Mouse (Mus musculus) embryonic facial prominence, embryonic 12.5 days (tissue): ENCODE results near the gene Cbx6. TPM values are rescaled to one million over a fixed set of nuclear protein-coding genes. Genes with fewer than 3 reads are reported as not detected.

Source experiments
- ATAC-seq: fragments of 200-750 bp; cut with Nextera tagmentation; 2 replicates; pipeline ENCODE4 v1.8.0; 2017; ENCODE audit not compliant: insufficient number of reproducible peaks, insufficient read depth, low FRiP score, low TSS enrichment
- H3K27ac ChIP-seq: fragments of 300-500 bp; sonication (generic); 2 replicates; pipeline ENCODE4 v1.5.1; 2016; ENCODE audit warnings: mild to moderate bottlenecking
- H3K27me3 ChIP-seq: fragments of 300-500 bp; sonication (generic); 2 replicates; pipeline ENCODE4 v1.6.1; 2016; ENCODE audit warnings: mild to moderate bottlenecking, moderate library complexity
- H3K36me3 ChIP-seq: fragments of 300-500 bp; sonication (generic); 2 replicates; pipeline ENCODE4 v1.6.1; 2016; ENCODE audit warnings: mild to moderate bottlenecking
- H3K4me1 ChIP-seq: fragments of 300-500 bp; sonication (generic); 2 replicates; pipeline ENCODE4 v1.6.1; 2016
- H3K4me2 ChIP-seq: fragments of 300-500 bp; sonication (generic); replicated peaks from 2 replicates; pipeline ENCODE4 v1.6.1; 2016; ENCODE audit warnings: mild to moderate bottlenecking, moderate library complexity
- H3K4me3 ChIP-seq: fragments of 300-500 bp; sonication (generic); 2 replicates; pipeline ENCODE4 v1.5.1; 2016; ENCODE audit warnings: mild to moderate bottlenecking
- H3K9ac ChIP-seq: fragments of 300-500 bp; sonication (generic); 2 replicates; pipeline ENCODE4 v1.6.1; 2016; ENCODE audit warnings: mild to moderate bottlenecking, moderate library complexity
- H3K9me3 ChIP-seq: fragments of 300-500 bp; sonication (generic); 2 replicates; pipeline ENCODE4 v1.6.1; 2016; ENCODE audit warnings: mild to moderate bottlenecking, moderate library complexity
- WGBS: fragments of 180-500 bp; shearing (Covaris S2); methylation state at CpG from one replicate; pipeline ENCODE4 v1.1.7; 2016; 5-methylcytosine and 5-hydroxymethylcytosine counted together
- polyA plus RNA-seq: library from polyadenylated mRNA; unstranded; fragments of >200 nt; fragmentation: Nextera tagmentation; extraction: Ambion mirVana; gene quantifications from 2 replicates; pipeline ENCODE4 v1.2.1, GENCODE M21; 2016

Gene Cbx6
- polyA plus RNA-seq, 1 experiment from 2014 or later: 31.5 TPM

- ATAC-seq: no peak
- Histone ChIP-seq H3K9me3 (no peaks in the 10 kb centered on the region), H3K4me1 (no peaks in the 10 kb centered on the region), H3K27me3 (peaks cover 23% of the 10 kb centered on the region), H3K36me3 (no peaks in the 10 kb centered on the region), H3K9ac (no peak overlapping the region), H3K4me2 (no peak overlapping the region), H3K27ac (no peak overlapping the region), H3K4me3 (no peak overlapping the region)
- 70% methylated on average over 4 of the region's 4 CpGs for WGBS
Measured at GRCm38 (mm10) chr15:79810997-79811396, 23.5 kb downstream of the Cbx6 start.

GRCm38 (mm10) chr15:79810061-79810460 lies 24.4 kb downstream of the Cbx6 start:
- H3K27me3 ChIP-seq: peaks cover 33% of the 10 kb centered on the region
- no peak overlapping the region for H3K27ac ChIP-seq
- H3K9ac ChIP-seq: no peak overlapping the region
- no peaks in the 10 kb centered on the region for H3K36me3 ChIP-seq
- no peak for ATAC-seq
- H3K4me1 ChIP-seq: peaks cover 2% of the 10 kb centered on the region; the same call in 1 of the 2 replicates
- H3K9me3 ChIP-seq: no peaks in the 10 kb centered on the region
- H3K4me3 ChIP-seq: no peak overlapping the region
- WGBS: 70% methylated on average over 3 of the region's 3 CpGs
- H3K4me2 ChIP-seq: no peak overlapping the region

GRCm38 (mm10) chr15:79808658-79809057 lies 25.8 kb downstream of the Cbx6 start:
- 49% methylated on average over 5 of the region's 5 CpGs for WGBS
- H3K27me3 ChIP-seq: peaks cover 47% of the 10 kb centered on the region

GRCm38 (mm10) chr15:79808114-79808513 lies 26.4 kb downstream of the Cbx6 start:
- no peak overlapping the region for H3K4me2 ChIP-seq
- WGBS: 34% methylated on average over 5 of the region's 5 CpGs

More at GRCm38 (mm10) chr15:79808658-79809057, 25.8 kb downstream of the Cbx6 start:
- H3K27ac ChIP-seq: no peak overlapping the region
- H3K36me3 ChIP-seq: no peaks in the 10 kb centered on the region
- no peak overlapping the region for H3K9ac ChIP-seq
- H3K9me3 ChIP-seq: no peaks in the 10 kb centered on the region
- no peak for ATAC-seq
- no peak overlapping the region for H3K4me3 ChIP-seq
- H3K4me1 ChIP-seq: peaks cover 14% of the 10 kb centered on the region
- no peak overlapping the region for H3K4me2 ChIP-seq

GRCm38 (mm10) chr15:79807050-79807449 lies 27.4 kb downstream of the Cbx6 start:
- no peak overlapping the region for H3K27ac ChIP-seq
- WGBS: 62% methylated on average over 1 of the region's 1 CpGs
- peaks cover 14% of the 10 kb centered on the region for H3K4me1 ChIP-seq
- H3K9me3 ChIP-seq: no peaks in the 10 kb centered on the region
- H3K36me3 ChIP-seq: no peaks in the 10 kb centered on the region
- peaks cover 63% of the 10 kb centered on the region for H3K27me3 ChIP-seq
- ATAC-seq: no peak
- no peak overlapping the region for H3K4me2 ChIP-seq
- H3K4me3 ChIP-seq: no peak overlapping the region
- H3K9ac ChIP-seq: no peak overlapping the region

More at GRCm38 (mm10) chr15:79808114-79808513, 26.4 kb downstream of the Cbx6 start:
- Histone ChIP-seq H3K9me3 (no peaks in the 10 kb centered on the region), H3K27ac (no peak overlapping the region), H3K4me1 (peaks cover 14% of the 10 kb centered on the region), H3K9ac (no peak overlapping the region), H3K27me3 (peaks cover 52% of the 10 kb centered on the region), H3K36me3 (no peaks in the 10 kb centered on the region), H3K4me3 (no peak overlapping the region)
- ATAC-seq: no peak

GRCm38 (mm10) chr15:79805246-79805645 lies 29.2 kb downstream of the Cbx6 start:
- no peaks in the 10 kb centered on the region for H3K36me3 ChIP-seq
- 16% methylated on average over 8 of the region's 8 CpGs for WGBS
- no peak overlapping the region for H3K27ac ChIP-seq
- no peak overlapping the region for H3K9ac ChIP-seq
- no peaks in the 10 kb centered on the region for H3K9me3 ChIP-seq
- peak overlapping the region; percentile 63 for H3K4me3 ChIP-seq
- peaks cover 14% of the 10 kb centered on the region for H3K4me1 ChIP-seq
- H3K4me2 ChIP-seq: peak overlapping the region; percentile 91
- ATAC-seq: no peak
- H3K27me3 ChIP-seq: peaks cover 79% of the 10 kb centered on the region

GRCm38 (mm10) chr15:79804352-79805071 lies 30.0 kb downstream of the Cbx6 start, which contains the start of gene Nptxr:
Gene Nptxr, minus strand, starts transcription at chr15:79804766.
- Histone ChIP-seq H3K9me3 (no peaks in the 10 kb centered on the region), H3K27ac (0 out of 2 replicates have a peak within 1 kb of the TSS, but pooled peaks have one; percentile 41), H3K4me3 (peak within 1 kb of the TSS; percentile 63), H3K36me3 (no peaks in the 10 kb centered on the region), H3K9ac (peak within 1 kb of the TSS; percentile 65), H3K4me2 (peak within 1 kb of the TSS; percentile 91), H3K4me1 (peaks cover 14% of the 10 kb centered on the region), H3K27me3 (peaks cover 85% of the 10 kb centered on the region)
- WGBS: under 1% methylated on average over 67 of the region's 91 CpGs
- ATAC-seq: peak; percentile 48

GRCm38 (mm10) chr15:79803533-79804351 lies 30.7 kb downstream of the Cbx6 start:
- Histone ChIP-seq H3K36me3 (no peaks in the 10 kb centered on the region), H3K4me3 (peak overlapping the region; percentile 63), H3K27me3 (peaks cover 85% of the 10 kb centered on the region), H3K9me3 (no peaks in the 10 kb centered on the region), H3K27ac (0 out of 2 replicates have a peak overlapping the region, but pooled peaks have one; percentile 41), H3K4me1 (peaks cover 14% of the 10 kb centered on the region), H3K9ac (peak overlapping the region; percentile 65), H3K4me2 (peak overlapping the region; percentile 91)
- WGBS: 4% methylated on average over 81 of the region's 81 CpGs
- peak; percentile 48; the same call in 1 of the 2 replicates for ATAC-seq

- Histone ChIP-seq H3K4me2 (no peak overlapping the region), H3K36me3 (no peaks in the 10 kb centered on the region), H3K27ac (no peak overlapping the region), H3K9ac (no peak overlapping the region), H3K27me3 (peaks cover 74% of the 10 kb centered on the region), H3K4me3 (no peak overlapping the region), H3K9me3 (no peaks in the 10 kb centered on the region), H3K4me1 (peaks cover 14% of the 10 kb centered on the region)
- 63% methylated on average over 4 of the region's 4 CpGs for WGBS
- no peak for ATAC-seq
Measured at GRCm38 (mm10) chr15:79802304-79802703, 32.2 kb downstream of the Cbx6 start.

- H3K27ac ChIP-seq: no peak overlapping the region
- 68% methylated on average over 2 of the region's 2 CpGs for WGBS
- peaks cover 68% of the 10 kb centered on the region for H3K27me3 ChIP-seq
- H3K4me3 ChIP-seq: no peak overlapping the region
- peaks cover 14% of the 10 kb centered on the region for H3K4me1 ChIP-seq
- H3K9ac ChIP-seq: no peak overlapping the region
- H3K36me3 ChIP-seq: no peaks in the 10 kb centered on the region
- ATAC-seq: no peak
- H3K4me2 ChIP-seq: no peak overlapping the region
- no peaks in the 10 kb centered on the region for H3K9me3 ChIP-seq
Measured at GRCm38 (mm10) chr15:79801646-79802045, 32.8 kb downstream of the Cbx6 start.

- H3K36me3 ChIP-seq: no peaks in the 10 kb centered on the region
- WGBS: 55% methylated on average over 11 of the region's 11 CpGs
- H3K27me3 ChIP-seq: peaks cover 58% of the 10 kb centered on the region
- ATAC-seq: no peak
- no peak overlapping the region for H3K27ac ChIP-seq
- H3K9ac ChIP-seq: no peak overlapping the region
- H3K4me1 ChIP-seq: peaks cover 14% of the 10 kb centered on the region
- no peaks in the 10 kb centered on the region for H3K9me3 ChIP-seq
- no peak overlapping the region for H3K4me2 ChIP-seq
- no peak overlapping the region for H3K4me3 ChIP-seq
Measured at GRCm38 (mm10) chr15:79800701-79801100, 33.8 kb downstream of the Cbx6 start.
